Mouse (Mus musculus) macrophage (primary cell): ENCODE data around the gene Parva. TPM values are rescaled to one million over a fixed set of nuclear protein-coding genes. Genes with fewer than 3 reads are reported as not detected.

Source experiments
- H3K27ac ChIP-seq: fragments of 350-480 bp; formaldehyde crosslinking; 2 replicates; pipeline ENCODE4 v1.9.0; 2021
- H3K36me3 ChIP-seq: fragments of 350-480 bp; formaldehyde crosslinking; 2 replicates; pipeline ENCODE4 v1.9.0; 2021; ENCODE audit errors: inconsistent target
- H3K4me3 ChIP-seq: fragments of 350-480 bp; formaldehyde crosslinking; 2 replicates; pipeline ENCODE4 v1.9.0; 2021; ENCODE audit errors: inconsistent target
- H3K79me2 ChIP-seq: fragments of 350-480 bp; formaldehyde crosslinking; 2 replicates; pipeline ENCODE4 v1.9.0; 2021; ENCODE audit errors: inconsistent target
- WGBS: methylation state at CpG from one replicate; pipeline ENCODE4 v1.1.7; 2026; ENCODE audit warnings: inconsistent platforms; ENCODE audit not compliant: missing documents; 5-methylcytosine and 5-hydroxymethylcytosine counted together
- polyA plus RNA-seq: library from polyadenylated mRNA; stranded (reverse); fragments of 250-400 nt; gene quantifications from 3 replicates; pipeline ENCODE4 v1.2.4, GENCODE M21; 2018; ENCODE audit warnings: inconsistent platforms

Parva gene
- polyA plus RNA-seq, 1 experiment from 2014 or later = 0.06 TPM

DNA sequence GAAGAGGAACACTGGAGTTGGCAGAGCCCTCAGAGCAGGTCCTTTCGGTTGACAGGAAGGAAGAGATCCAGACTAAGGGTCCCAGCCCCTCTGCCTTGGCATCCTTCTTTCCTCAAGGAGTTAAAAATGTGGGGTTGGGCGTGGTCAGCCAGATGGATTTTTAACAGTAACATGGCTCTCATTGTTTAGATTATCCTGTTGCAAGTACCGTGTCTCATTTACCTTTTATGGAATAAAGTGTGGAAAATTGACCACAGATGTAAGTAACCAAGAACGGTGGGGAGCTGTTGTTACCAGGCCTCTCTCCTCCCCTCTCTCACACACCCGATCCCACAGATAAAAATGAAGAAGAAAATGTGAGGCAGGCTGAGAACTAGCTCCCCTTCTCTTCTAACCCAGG is 75.5 kb downstream of the Parva start:
- no peaks in the 10 kb centered on the region for H3K79me2 ChIP-seq
- H3K36me3 ChIP-seq = no peaks in the 10 kb centered on the region
- 69% methylated on average over 5 of the region's 5 CpGs for WGBS
- no peak overlapping the region for H3K27ac ChIP-seq
- no peak overlapping the region for H3K4me3 ChIP-seq

DNA sequence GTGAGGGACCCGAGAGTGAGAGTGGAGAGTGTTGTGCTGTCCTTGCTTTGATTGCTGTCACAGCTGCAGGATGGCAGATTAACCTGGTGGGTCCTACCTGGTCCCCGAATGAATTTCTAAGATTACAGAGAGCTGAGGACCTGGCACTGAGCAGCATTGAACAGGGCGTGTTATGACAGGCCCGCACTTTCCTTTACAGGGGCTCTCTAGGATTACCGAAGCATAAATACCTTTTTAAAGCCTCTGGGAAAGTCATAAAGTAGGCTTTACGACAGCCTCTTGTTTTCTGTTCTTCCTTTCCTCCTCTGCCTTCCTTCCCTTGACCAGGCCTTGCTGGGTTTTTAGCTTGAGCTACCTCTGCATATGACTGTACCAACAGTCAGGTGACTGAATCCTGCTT is 76.1 kb downstream of the Parva start:
- 59% methylated on average over 6 of the region's 6 CpGs for WGBS
- no peak overlapping the region for H3K4me3 ChIP-seq
- no peak overlapping the region for H3K27ac ChIP-seq
- H3K79me2 ChIP-seq = no peaks in the 10 kb centered on the region
- H3K36me3 ChIP-seq = no peaks in the 10 kb centered on the region

DNA sequence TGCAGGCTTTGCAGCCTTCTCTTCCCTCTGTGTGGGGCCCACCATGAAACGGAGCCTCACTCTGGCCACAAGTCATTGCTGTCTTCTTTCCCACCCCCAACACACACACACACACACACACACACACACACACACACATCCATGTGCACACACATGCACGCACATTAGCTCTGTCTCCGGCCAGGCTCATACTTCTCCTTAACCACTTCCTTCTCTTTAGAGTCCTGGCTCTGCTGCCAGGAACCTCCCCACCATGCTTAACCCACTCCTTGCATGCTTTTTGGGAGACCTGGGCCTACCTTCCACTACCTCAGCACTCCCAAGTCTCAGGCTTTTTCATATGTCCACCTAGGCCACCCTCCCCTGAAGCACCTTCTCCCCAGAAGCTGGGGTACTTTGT is 76.6 kb downstream of the Parva start:
- Histone ChIP-seq H3K27ac (no peak overlapping the region), H3K36me3 (no peaks in the 10 kb centered on the region), H3K4me3 (no peak overlapping the region), H3K79me2 (no peaks in the 10 kb centered on the region)
- 0% methylated on average over 3 of the region's 3 CpGs for whole genome bisulfite sequencing

DNA sequence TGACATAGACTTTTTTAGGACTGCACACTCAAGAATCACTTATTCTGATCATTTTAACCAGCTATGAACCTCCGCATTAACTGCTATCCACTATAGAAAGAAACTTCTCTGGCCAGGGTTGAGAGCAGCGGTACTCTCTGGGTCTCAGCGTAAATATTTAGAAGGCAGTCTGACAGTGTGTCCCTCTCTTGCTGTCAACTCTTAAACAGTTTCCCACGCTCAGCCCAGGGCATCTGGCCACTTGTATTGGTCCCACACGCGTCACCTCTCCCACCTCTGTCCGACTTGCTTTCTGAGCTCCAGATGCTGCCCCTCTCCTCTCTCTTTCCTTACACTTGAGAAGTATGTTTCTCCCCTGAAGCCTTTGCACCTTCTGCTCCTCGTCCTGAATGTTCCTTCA is 81.8 kb downstream of the Parva start:
- no peak overlapping the region for H3K27ac ChIP-seq
- no peak overlapping the region for H3K4me3 ChIP-seq
- no peaks in the 10 kb centered on the region for H3K79me2 ChIP-seq
- no peaks in the 10 kb centered on the region for H3K36me3 ChIP-seq
- WGBS = 94% methylated on average over 8 of the region's 8 CpGs

DNA sequence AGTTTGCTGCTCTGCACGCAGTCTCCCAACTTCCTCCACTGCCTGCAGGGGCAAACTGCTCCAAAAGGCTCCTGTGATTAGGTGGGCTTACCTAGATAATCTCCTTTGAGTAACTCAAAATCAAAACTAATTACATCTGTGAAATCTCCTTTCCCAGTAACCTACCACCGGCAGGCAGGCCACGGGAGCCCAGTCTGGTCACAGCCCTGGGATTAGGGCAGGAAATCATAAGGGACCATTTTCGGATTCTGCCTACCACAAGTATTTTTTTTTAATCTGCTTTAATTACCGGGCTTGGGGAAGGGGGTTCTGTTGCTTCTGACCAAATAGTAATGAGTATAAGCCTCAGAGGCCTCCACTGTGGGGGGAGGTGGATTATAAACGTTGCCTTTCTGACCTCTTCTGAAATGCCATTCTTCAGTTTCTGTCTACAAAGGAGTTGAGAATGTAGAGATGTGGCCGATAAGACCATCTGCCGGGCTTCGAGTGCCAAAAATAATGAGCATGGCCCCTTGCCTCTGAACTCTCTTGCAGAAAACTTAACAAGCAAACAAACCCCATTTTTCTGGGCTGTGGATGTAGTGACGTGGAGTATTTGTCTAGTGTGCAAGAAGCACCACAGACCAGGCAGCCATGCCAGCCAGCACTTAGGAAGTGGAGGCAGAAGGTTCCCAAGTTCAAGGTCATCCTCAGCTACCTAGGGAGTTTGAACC is 83.2 kb downstream of the Parva start:
- no peaks in the 10 kb centered on the region for H3K36me3 ChIP-seq
- no peak overlapping the region for H3K27ac ChIP-seq
- 86% methylated on average over 10 of the region's 10 CpGs for WGBS
- H3K4me3 ChIP-seq = no peak overlapping the region
- H3K79me2 ChIP-seq = no peaks in the 10 kb centered on the region

DNA sequence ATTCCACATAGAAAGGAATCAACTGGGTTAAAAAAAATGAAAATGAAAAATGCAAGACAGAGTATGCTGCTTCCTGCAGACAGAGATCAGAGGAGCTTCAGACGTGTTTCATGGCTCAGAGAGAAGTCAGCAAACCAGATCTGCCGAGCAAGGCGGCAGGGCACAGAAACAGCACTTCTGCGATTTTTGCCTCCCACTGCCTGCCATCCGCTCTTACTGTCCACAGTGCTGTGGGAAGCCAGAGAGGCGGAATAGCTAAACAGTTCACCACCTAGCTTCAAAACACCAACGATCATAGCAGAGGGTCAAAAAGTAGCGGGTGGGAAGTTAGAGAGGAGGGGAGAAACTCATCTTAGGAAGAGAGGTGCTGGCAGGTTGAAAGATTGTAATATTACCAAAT is 84.0 kb downstream of the Parva start:
- H3K27ac ChIP-seq = no peak overlapping the region
- no peaks in the 10 kb centered on the region for H3K36me3 ChIP-seq
- no peak overlapping the region for H3K4me3 ChIP-seq
- 88% methylated on average over 8 of the region's 8 CpGs for whole genome bisulfite sequencing
- no peaks in the 10 kb centered on the region for H3K79me2 ChIP-seq

DNA sequence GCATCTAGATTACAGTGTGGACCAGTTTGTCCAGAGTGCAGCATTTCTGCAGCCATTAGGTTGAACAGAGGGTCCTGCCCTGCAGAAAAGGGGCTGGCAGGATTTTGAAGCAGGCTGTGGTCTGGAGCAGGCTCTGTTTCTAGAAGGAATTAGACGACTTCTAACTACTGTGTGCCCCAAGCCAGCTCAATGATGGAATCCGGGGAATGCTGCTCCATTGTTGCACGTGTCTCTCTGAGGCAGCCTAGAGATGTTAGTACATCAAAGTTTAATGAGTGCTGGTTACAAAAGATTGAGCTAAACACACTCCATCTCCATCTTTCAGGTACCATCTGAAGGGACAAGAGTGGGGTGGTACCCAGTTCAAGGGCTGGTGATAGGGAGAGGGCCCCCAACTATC is 85.0 kb downstream of the Parva start:
- H3K79me2 ChIP-seq = no peaks in the 10 kb centered on the region
- no peak overlapping the region for H3K27ac ChIP-seq
- no peaks in the 10 kb centered on the region for H3K36me3 ChIP-seq
- WGBS = 92% methylated on average over 3 of the region's 3 CpGs
- H3K4me3 ChIP-seq = no peak overlapping the region

DNA sequence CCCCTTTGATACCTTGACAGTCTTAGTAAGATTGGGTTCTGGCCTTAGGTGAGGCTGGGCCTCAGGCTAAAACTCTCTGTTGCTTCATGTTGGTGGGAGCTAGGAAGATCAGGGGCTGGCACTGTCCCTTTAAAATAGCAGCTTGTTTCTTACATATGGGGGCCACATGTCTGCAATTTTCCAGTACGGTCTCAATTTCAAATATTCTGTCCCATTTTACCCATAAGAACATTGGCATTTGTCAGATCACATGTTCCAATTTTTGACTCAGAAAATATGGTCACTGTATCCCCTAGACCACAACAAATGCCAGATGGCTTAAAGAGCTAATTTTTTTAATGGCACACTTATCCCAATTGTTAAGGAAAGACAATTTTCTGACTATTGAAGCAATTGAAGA is 85.6 kb downstream of the Parva start:
- Histone ChIP-seq H3K36me3 (no peaks in the 10 kb centered on the region), H3K4me3 (no peak overlapping the region), H3K79me2 (no peaks in the 10 kb centered on the region), H3K27ac (no peak overlapping the region)
- 100% methylated on average over 1 of the region's 1 CpGs for WGBS

DNA sequence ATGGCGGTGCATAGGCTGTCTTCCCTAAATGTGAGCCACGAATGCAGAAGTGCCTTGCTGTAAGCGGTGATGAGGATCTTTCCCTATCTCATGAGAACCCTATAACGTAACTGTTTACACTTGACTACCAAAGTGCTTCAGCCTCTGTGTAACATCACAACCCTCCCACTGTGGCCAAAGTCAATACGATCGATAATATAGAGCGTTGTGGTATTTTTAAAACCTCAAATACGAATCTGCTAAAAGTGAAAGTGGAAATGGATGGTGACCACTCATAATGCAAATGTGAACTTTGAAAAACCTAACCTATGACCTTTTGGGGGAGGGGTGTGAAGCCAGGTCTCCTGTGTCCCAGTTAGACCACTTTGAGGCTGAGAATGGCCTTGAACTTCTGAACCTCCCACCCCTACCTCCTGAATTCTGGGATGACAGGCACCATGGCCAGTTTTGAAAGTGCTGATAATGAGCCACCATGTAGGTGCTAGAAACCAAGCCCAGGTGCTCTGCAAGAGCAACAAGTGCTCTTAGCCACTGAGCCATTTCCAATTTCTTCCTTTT is 87.4 kb downstream of the Parva start:
- no peak overlapping the region for H3K4me3 ChIP-seq

DNA sequence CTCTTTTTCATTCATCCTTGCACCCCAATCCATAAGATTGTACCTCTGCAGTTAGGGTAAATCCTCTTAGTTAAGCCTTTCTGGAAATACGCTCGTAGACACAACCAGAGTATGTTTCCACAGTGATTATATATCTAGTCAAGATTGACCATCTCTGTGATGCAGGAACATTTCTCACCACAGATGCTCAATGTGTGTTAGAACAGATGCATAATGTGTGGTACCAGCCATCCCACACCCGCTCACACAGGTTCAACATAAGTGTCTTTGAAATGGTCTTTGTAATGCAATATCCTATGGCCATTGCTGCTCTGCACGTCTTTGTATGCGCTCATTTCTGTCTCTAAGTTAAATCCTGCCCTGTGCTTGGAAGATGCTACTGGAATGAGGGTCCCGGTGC is 98.2 kb downstream of the Parva start:
- no peak overlapping the region for H3K27ac ChIP-seq
- 97% methylated on average over 6 of the region's 6 CpGs for WGBS
- no peaks in the 10 kb centered on the region for H3K79me2 ChIP-seq
- H3K36me3 ChIP-seq = no peaks in the 10 kb centered on the region
- H3K4me3 ChIP-seq = no peak overlapping the region

More for the DNA sequence above, 87.4 kb downstream of the Parva start:
- WGBS = 36% methylated on average over 8 of the region's 8 CpGs
- Histone ChIP-seq H3K79me2 (no peaks in the 10 kb centered on the region), H3K36me3 (no peaks in the 10 kb centered on the region), H3K27ac (no peak overlapping the region)

DNA sequence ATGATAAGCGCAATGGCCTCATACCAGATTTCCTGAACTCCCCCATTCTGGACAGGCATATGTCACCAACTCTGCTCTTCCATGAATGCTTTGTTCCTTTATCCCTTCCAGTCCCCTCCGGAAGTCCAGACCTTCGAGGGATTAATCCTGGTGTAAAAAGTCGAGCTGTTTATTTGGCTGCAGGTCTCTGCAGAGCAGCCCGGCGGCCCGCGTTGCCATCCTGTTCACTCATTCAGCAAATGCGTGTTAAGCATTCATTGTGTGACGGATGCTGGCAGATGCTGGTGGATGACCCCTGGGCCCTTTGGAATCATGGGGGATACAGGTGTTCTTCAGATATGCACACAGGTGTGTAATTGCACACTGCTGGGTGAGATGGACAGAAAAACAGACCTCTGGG is 98.9 kb downstream of the Parva start:
- Histone ChIP-seq H3K27ac (no peak overlapping the region), H3K36me3 (no peaks in the 10 kb centered on the region), H3K4me3 (no peak overlapping the region), H3K79me2 (no peaks in the 10 kb centered on the region)
- 97% methylated on average over 10 of the region's 10 CpGs for WGBS

DNA sequence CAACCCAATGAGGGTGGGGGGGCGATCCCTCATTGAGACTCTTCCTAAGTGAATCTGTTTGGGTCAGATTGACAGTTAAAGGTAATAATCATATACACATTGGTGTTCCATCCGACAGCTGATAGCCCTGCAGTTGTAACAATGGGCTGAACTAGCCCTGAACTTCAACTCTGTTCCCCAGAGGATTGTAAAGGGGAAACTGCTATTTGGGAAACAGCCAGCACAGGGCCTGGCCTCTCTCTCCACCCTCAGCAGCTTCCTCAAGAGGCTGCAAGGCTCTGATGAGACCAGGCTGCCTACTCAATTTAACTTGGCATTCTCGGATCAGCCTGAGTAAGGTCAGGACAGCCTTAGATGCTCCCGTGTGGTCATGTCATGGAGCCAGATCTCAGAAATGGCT is 99.9 kb downstream of the Parva start:
- Histone ChIP-seq H3K27ac (no peak overlapping the region), H3K79me2 (no peaks in the 10 kb centered on the region), H3K4me3 (no peak overlapping the region), H3K36me3 (no peaks in the 10 kb centered on the region)
- 65% methylated on average over 4 of the region's 4 CpGs for WGBS

DNA sequence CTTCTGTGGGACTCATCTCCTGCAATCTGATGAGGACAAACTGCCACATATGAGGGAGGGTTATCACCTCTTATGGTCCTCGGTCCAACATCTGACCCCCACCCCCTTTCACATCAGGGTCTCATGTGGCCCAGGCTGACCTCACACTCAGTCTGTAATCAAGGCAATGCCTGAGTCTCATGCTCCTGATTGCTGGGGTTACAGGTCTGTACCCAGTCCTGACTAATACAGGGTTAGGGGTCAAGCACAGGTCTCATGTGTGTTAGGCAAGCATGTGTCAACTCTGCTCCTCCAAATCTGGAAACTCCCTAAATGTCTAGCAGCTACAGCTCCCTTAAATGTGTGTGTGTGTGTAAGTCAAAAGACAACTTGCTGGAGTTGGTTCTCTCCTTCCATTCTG is 100.8 kb downstream of the Parva start:
- Histone ChIP-seq H3K79me2 (no peaks in the 10 kb centered on the region), H3K4me3 (no peak overlapping the region), H3K36me3 (no peaks in the 10 kb centered on the region), H3K27ac (no peak overlapping the region)
- 86% methylated on average over 1 of the region's 1 CpGs for WGBS

DNA sequence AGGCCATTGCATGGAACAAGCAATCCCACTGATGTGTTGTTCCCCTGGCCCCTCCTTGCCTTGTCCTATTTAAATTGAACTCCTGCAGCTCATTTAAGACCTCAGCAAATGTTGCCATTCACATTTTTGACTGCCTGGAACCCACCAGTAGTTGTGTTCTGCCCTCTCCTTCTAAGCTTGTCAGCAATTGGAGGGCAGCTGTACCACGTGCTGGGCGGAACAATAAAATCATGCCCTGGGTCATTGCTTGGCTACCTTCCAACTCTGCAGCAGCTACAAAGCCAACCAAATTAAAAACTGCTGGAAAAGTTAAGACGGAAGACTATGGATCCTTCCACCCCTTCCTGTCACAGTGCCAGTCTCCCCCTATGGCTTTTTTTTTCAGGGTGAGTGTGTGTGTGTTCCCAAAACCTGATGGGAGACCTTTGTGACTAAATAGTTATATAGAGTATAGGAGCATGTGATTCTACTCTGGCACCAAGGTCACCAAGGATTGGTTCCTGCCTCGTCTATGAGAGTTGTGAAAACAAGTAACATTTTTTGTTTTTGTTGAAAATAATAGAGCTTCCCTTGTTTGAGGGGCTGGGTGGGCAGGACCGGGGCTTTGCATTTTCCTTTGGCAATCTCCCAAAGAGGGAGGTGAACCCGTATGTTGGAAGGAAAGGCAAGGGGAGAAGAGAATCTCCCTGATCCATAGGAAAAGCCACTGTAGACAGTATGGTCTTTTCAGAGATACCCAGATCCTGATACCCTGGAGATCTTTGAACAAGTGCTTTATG is 101.5 kb downstream of the Parva start:
- WGBS = 83% methylated on average over 6 of the region's 6 CpGs
- no peaks in the 10 kb centered on the region for H3K79me2 ChIP-seq
- H3K36me3 ChIP-seq = no peaks in the 10 kb centered on the region
- no peak overlapping the region for H3K4me3 ChIP-seq
- H3K27ac ChIP-seq = no peak overlapping the region

DNA sequence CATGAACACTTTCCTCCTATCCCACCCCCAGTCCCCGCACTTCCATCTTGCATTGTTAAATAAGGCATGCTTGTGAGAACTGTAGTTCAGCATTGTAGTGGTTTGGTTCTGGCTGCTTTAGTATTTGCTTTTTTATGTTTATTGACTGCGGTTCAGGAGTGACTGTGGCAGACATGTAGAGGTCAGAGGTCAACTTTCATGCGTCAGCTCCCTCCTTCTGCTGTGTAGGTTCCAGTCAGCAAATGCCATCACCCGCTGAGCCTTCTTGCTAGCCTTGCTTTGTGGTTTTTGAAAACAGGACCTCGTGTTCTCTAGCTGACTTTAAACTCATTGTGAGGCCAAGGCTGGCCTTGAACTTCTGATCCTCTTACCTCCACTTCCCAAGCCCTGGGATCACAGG is 103.6 kb downstream of the Parva start:
- no peak overlapping the region for H3K4me3 ChIP-seq
- H3K79me2 ChIP-seq = no peaks in the 10 kb centered on the region
- H3K27ac ChIP-seq = no peak overlapping the region
- H3K36me3 ChIP-seq = no peaks in the 10 kb centered on the region
- WGBS = 88% methylated on average over 5 of the region's 5 CpGs
